In the genomic region with DNA sequence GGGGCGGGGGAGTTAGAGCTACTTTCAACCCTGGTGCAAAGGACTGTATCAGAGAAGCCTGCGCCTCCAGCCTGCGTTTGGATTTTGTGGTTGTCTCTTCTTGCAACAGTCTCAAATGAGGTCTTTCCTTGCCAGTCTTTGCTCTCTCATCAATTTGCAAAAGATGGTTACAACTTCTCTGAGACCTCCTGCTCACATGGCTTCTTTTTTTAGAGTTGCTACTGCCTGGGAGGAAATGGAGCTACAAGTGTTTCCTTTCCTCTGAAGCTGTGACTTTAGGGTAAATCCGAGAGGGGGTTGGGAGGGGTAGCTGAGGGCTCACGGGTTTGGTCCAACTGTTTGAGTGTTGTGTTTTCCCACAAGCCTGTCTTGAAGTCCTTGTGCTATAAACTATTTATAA, we compare ENCODE assay signal across 11 mouse cellular contexts. TPM values are rescaled to one million over a fixed set of nuclear protein-coding genes. Genes with fewer than 3 reads are reported as not detected.
A peak's percentile ranks its signal among the peaks of the same experiment; 100 is the strongest.
DNase-seq lines count a peak whose midpoint lies in the region; ATAC-seq and TF ChIP-seq lines count a peak whose summit lies in the region.
"Had no signal": no experiment of that assay in that cellular context is flagged by ENCODE, and none has a peak within 500 bp of the region (broad histone marks: within the 10 kb centered on the region; RNA-seq: fewer than 3 reads in every experiment).

No protein-coding gene starts in this region.

- TF ChIP-seq POLR2A in small intestine, adult 2 months (IDR thresholded peaks at IDR 0.05; ENCODE audit: low read depth, low read length) = no peak

- H3K4me1 ChIP-seq in small intestine, adult 2 months (ENCODE audit: control insufficient read depth, insufficient read depth, insufficient read length, low read length) = no peaks in the 10 kb centered on the region; the same call in 1 of the 2 replicates
- H3K4me1 ChIP-seq: neural tube, embryonic 13.5 days had no signal

- TF ChIP-seq CTCF in small intestine, adult 2 months (IDR thresholded peaks at IDR 0.05; ENCODE audit: extremely low read depth, insufficient read length, insufficient replicate concordance, low read depth, low read length) = no peak

- H3K27me3 ChIP-seq in small intestine, adult 2 months (ENCODE audit: control insufficient read depth, insufficient read depth, low read length) = no peaks in the 10 kb centered on the region
- H3K27me3 ChIP-seq: neural tube, embryonic 13.5 days had no signal

- intact Hi-C loops in left cerebral cortex, postnatal 25 days (cut with DNase I) = no loop called here

- 56% methylated on average over 5 of the region's 5 CpGs for WGBS in small intestine, adult 2 months

- no peak overlapping the region for H3K4me3 ChIP-seq in small intestine, adult 2 months (ENCODE audit: low read depth, low read length)
- H3K4me3 ChIP-seq: neural tube, embryonic 13.5 days had no signal

- DNase-seq in kidney, postnatal 10 days = peak; percentile 30
- DNase-seq in kidney, adult 8-10 months = no peak
- DNase-seq in CD4-positive, CD25-positive, alpha-beta regulatory T cell, adult 2 months (ENCODE audit: low read depth, low spot score) = peak; percentile 73
- no peak for DNase-seq in embryo, embryonic 10 days (ENCODE audit: low spot score)
- no peak for DNase-seq in left cerebral cortex, postnatal 25 days (ENCODE audit: low spot score in 2 of 2)
- DNase-seq: cerebellum, adult 8-10 months had no signal

- no peaks in the 10 kb centered on the region for H3K36me3 ChIP-seq in small intestine, adult 2 months (ENCODE audit: control insufficient read depth, insufficient read depth, low read length)
- H3K36me3 ChIP-seq: neural tube, embryonic 13.5 days had no signal

- ATAC-seq in granulocyte monocyte progenitor cell, adult 5-6 weeks (replicated peaks; ENCODE audit: poor library complexity, severe bottlenecking) = peak; percentile 61
- ATAC-seq in frontal cortex, adult (ENCODE audit: low TSS enrichment) = no peak

- peak overlapping the region; percentile 45; the same call in 1 of the 2 replicates for H3K27ac ChIP-seq in small intestine, adult 2 months (ENCODE audit: insufficient read depth, low read depth, low read length)
- H3K27ac ChIP-seq: hindbrain, embryonic 14.5 days; neural tube, embryonic 13.5 days had no signal

RNA-seq across cellular contexts. Expression of a gene that starts 30.6 kb away (rescaled TPM):
- 47.5 and 70.5 TPM in 2 replicates for total RNA-seq in granulocyte monocyte progenitor cell, adult 5-6 weeks (2014; fragmentation: Nextera tagmentation)
- total RNA-seq in granulocyte monocyte progenitor cell, adult 5-6 weeks (2017) = 29.1 and 33.4 TPM in 2 replicates
- 6.3 and 8.3 TPM in 2 replicates for polyA plus RNA-seq in small intestine, adult 2 months (2012; rRNA removed)
- total RNA-seq in left cerebral cortex, postnatal 25 days (2021) = 10 to 100 TPM; 85.9 to 91.3 TPM

Comparison
In these comparisons a context has a peak if more than half of its experiments do, and no peak if none do; other contexts are left out.
1. DNase-seq: peak in kidney, postnatal 10 days (single experiment) and CD4-positive, CD25-positive, alpha-beta regulatory T cell, adult 2 months (single experiment); none in kidney, adult 8-10 months (0 of 2), embryo, embryonic 10 days (single experiment) and left cerebral cortex, postnatal 25 days (0 of 2).